Mouse (Mus musculus): Measurements from ENCODE around the gene L3mbtl1.

- TF ChIP-seq POLR2A (IDR thresholded peaks at IDR 0.05; ENCODE audit: insufficient read length, low read depth) = no peak
- TF ChIP-seq MAX (IDR thresholded peaks at IDR 0.05; ENCODE audit: low read depth) = no peak
- no peak for TF ChIP-seq TCF12 (IDR thresholded peaks at IDR 0.05; ENCODE audit: insufficient read depth, poor library complexity, severe bottlenecking)
Observed at GRCm38 (mm10) chr2:162905902-162906301, 37.4 kb upstream of the L3mbtl1 start.

Data from myocyte (in vitro differentiated cells).